Mouse (Mus musculus): ENCODE results near the gene Cyfip2.

DNA sequence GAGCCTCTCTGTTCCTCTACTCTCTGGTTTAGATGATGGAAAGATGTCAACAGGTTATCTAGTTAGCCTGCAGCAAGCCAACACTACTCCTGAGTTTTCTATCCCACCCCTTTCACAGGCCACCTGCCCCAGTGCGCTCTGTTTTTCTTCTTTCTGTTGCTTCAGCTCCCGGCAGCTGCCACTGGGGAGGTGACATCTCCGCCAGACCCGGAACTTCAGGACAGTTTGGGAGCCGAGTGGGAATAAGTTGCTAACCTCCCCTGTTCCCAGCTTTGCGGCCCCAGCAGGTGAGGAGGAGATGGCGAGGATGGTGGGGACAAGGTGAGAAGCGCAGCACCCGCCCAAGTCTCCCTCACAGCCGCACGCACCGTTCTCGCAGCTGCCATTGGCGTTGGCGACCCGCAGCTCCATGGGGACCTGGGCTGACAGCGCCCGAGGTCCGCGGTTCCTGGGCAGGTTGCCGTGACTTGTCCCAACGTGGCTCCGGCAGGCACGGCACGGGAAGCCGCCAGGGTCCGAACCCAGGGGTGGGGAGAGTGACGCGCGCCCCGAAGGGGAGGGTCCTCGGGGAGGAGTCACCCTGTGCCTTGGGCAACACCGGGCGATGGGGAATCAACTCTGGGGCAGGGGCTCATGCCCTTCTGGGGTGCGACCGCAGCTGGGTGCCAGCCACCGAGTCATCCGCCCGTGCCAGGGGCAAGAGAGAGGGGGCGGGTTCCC is 146.6 kb downstream of the Cyfip2 start, which contains the start of gene Nipal4:
- TF ChIP-seq GATA1 (IDR thresholded peaks at IDR 0.05; ENCODE audit: borderline replicate concordance, low read length) (no peak), FLI1 (IDR thresholded peaks at IDR 0.05; ENCODE audit: low read length) (no peak)
